26 mouse cellular contexts compared by ENCODE assay signal in the genomic region with DNA sequence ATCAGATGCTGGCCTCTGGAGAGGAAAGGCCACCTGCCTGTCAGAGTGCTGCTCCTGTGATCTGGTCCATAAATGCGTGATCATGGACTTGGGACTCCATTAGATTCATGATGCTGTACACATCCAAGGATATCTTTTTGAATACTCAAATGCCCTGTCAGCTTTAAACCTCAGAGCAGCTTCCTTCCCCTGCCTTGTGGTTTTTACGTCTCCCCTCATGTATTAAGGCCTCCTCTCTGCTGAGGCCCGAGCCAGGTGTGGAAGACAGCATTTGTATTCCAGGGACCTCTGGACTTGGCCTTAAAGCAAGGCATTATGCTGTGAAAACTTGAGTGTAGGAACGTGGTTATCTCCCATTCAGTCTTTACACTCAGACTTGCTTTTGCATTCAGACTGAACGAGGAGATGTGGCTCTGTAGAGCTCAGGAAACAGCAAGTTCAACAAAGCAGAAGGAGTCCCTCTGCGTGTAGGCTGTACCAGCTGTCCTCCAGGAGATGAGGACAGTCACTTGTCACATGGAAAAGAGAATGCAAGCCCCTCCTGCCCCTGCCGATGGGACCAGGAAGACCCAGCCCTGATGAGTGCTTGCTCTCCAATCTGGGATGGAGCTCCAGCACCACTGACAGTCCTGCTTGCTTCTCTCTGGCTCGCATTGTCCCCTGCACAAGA.
DNase-seq lines count a peak whose midpoint lies in the region; ATAC-seq lines count a peak whose summit lies in the region.
"Had no signal": no experiment of that assay in that cellular context is flagged by ENCODE, and none has a peak within 500 bp of the region (broad histone marks: within the 10 kb centered on the region; RNA-seq: fewer than 3 reads in every experiment).

No protein-coding gene starts in this region.

- H3K36me3 ChIP-seq in limb, embryonic 11.5 days (ENCODE audit: control insufficient read depth, insufficient read depth, low read length) = no peaks in the 10 kb centered on the region
- no peaks in the 10 kb centered on the region for H3K36me3 ChIP-seq in limb, embryonic 10.5 days
- H3K36me3 ChIP-seq in kidney, embryonic 14.5 days (ENCODE audit: control insufficient read depth, insufficient read depth, low read length) = no peaks in the 10 kb centered on the region
- H3K36me3 ChIP-seq: G1E; heart, embryonic 12.5 days; limb, embryonic 13.5 days; liver, embryonic 12.5 days; midbrain, embryonic 13.5 days had no signal

- no peak overlapping the region for H3K4me3 ChIP-seq in limb, embryonic 11.5 days (ENCODE audit: low read depth, low read length)
- H3K4me3 ChIP-seq in limb, embryonic 10.5 days = no peak overlapping the region
- H3K4me3 ChIP-seq in kidney, embryonic 14.5 days (ENCODE audit: low read length) = no peak overlapping the region
- H3K4me3 ChIP-seq: forebrain, embryonic 13.5 days; heart, embryonic 12.5 days; limb, embryonic 13.5 days; liver, embryonic 12.5 days; midbrain, embryonic 13.5 days had no signal

- H3K4me2 ChIP-seq in limb, embryonic 11.5 days (ENCODE audit: low read depth, severe bottlenecking) = no peak overlapping the region
- H3K4me2 ChIP-seq in kidney, embryonic 14.5 days (replicated peaks; ENCODE audit: low read depth, low read length) = no peak overlapping the region
- H3K4me2 ChIP-seq: forebrain, embryonic 13.5 days; heart, embryonic 12.5 days; limb, embryonic 13.5 days; liver, embryonic 12.5 days; midbrain, embryonic 13.5 days had no signal

- H3K4me1 ChIP-seq in limb, embryonic 11.5 days (ENCODE audit: control insufficient read depth, insufficient read depth, low read length) = no peaks in the 10 kb centered on the region
- no peaks in the 10 kb centered on the region for H3K4me1 ChIP-seq in limb, embryonic 10.5 days
- H3K4me1 ChIP-seq in kidney, embryonic 14.5 days (ENCODE audit: control insufficient read depth, insufficient read depth, low read length) = no peaks in the 10 kb centered on the region
- H3K4me1 ChIP-seq: heart, embryonic 12.5 days; limb, embryonic 13.5 days; liver, embryonic 12.5 days had no signal

- no peak overlapping the region for H3K9ac ChIP-seq in limb, embryonic 11.5 days (ENCODE audit: low read length)
- H3K9ac ChIP-seq in kidney, embryonic 14.5 days (ENCODE audit: low read depth, low read length) = no peak overlapping the region
- H3K9ac ChIP-seq: forebrain, embryonic 13.5 days; heart, embryonic 12.5 days; limb, embryonic 13.5 days; liver, embryonic 12.5 days; midbrain, embryonic 13.5 days had no signal

- 90% methylated on average over 8 of the region's 8 CpGs for WGBS in limb, embryonic 11.5 days
- WGBS in limb, embryonic 10.5 days = 87% methylated on average over 8 of the region's 8 CpGs
- WGBS in kidney, embryonic 14.5 days = 85% methylated on average over 8 of the region's 8 CpGs

- no peaks in the 10 kb centered on the region for H3K27me3 ChIP-seq in limb, embryonic 11.5 days (ENCODE audit: control insufficient read depth, insufficient read depth, low read length)
- no peaks in the 10 kb centered on the region for H3K27me3 ChIP-seq in limb, embryonic 10.5 days (ENCODE audit: low read depth, poor library complexity, severe bottlenecking)
- no peaks in the 10 kb centered on the region for H3K27me3 ChIP-seq in kidney, embryonic 14.5 days (ENCODE audit: control insufficient read depth, insufficient read depth, low read length)
- H3K27me3 ChIP-seq: CH12.LX; heart, embryonic 12.5 days; limb, embryonic 13.5 days; liver, embryonic 12.5 days; midbrain, embryonic 13.5 days; Patski had no signal

- no peaks in the 10 kb centered on the region for H3K9me3 ChIP-seq in limb, embryonic 11.5 days (ENCODE audit: control insufficient read depth, low read length)
- no peaks in the 10 kb centered on the region for H3K9me3 ChIP-seq in limb, embryonic 10.5 days (replicated peaks)
- H3K9me3 ChIP-seq in kidney, embryonic 14.5 days (ENCODE audit: control insufficient read depth, low read length) = no peaks in the 10 kb centered on the region
- H3K9me3 ChIP-seq: forebrain, embryonic 13.5 days; heart, embryonic 12.5 days; limb, embryonic 13.5 days; liver, embryonic 12.5 days; midbrain, embryonic 13.5 days had no signal

- no peak for ATAC-seq in limb, embryonic 11.5 days (ENCODE audit: insufficient number of reproducible peaks, low FRiP score, low TSS enrichment, low read depth)
- ATAC-seq in granulocyte monocyte progenitor cell, adult 5-6 weeks (replicated peaks; ENCODE audit: poor library complexity, severe bottlenecking) = peak; percentile 14; the same call in 1 of the 2 replicates
- ATAC-seq in kidney, embryonic 14.5 days (ENCODE audit: low FRiP score, low TSS enrichment) = no peak
- ATAC-seq: forebrain, embryonic 13.5 days; intestine, postnatal 0 days; liver, embryonic 12.5 days; midbrain, embryonic 13.5 days; Patski had no signal

- H3K27ac ChIP-seq in limb, embryonic 11.5 days (replicated peaks; ENCODE audit: low read depth, low read length) = no peak overlapping the region
- H3K27ac ChIP-seq in limb, embryonic 10.5 days = no peak overlapping the region
- H3K27ac ChIP-seq in kidney, embryonic 14.5 days (ENCODE audit: low read depth, low read length) = no peak overlapping the region
- H3K27ac ChIP-seq: forebrain, embryonic 13.5 days; limb, embryonic 13.5 days; liver, embryonic 12.5 days; midbrain, embryonic 13.5 days had no signal

- DNase-seq in limb, embryonic 11.5 days (ENCODE audit: low spot score) = peak; percentile 6
- no peak for DNase-seq in limb, embryonic 10.5 days (ENCODE audit: low spot score)
- peak; percentile 17 to 42 for DNase-seq in layer of hippocampus, postnatal 14 days (ENCODE audit: low spot score in 2 of 2)
- peak; percentile 27 for DNase-seq in thymus, postnatal 4 days
- DNase-seq in adrenal gland, postnatal 14 days = no peak
- DNase-seq: adrenal gland, adult 2 months; B cell, adult 2 months; cerebellum, adult 18-20 months; cerebellum, postnatal 14 days; heart, adult 11 months; heart, postnatal 10 days; lung, adult 18-20 months; lung, postnatal 10 days; right cerebral cortex, postnatal 14 days; spleen, adult 18-20 months had no signal

Comparison
In these comparisons a context has a peak if more than half of its experiments do, and no peak if none do; other contexts are left out.
1. DNase-seq: peak in limb, embryonic 11.5 days (single experiment), layer of hippocampus, postnatal 14 days (2 of 2) and thymus, postnatal 4 days (single experiment); none in limb, embryonic 10.5 days (single experiment) and adrenal gland, postnatal 14 days (single experiment).